Mouse (Mus musculus): ENCODE data around the gene Mapk9. TPM values are rescaled to one million over a fixed set of nuclear protein-coding genes. Genes with fewer than 3 reads are reported as not detected.

Mapk9 gene
- polyA plus RNA-seq, 1 experiment = 7.6 TPM

DNA sequence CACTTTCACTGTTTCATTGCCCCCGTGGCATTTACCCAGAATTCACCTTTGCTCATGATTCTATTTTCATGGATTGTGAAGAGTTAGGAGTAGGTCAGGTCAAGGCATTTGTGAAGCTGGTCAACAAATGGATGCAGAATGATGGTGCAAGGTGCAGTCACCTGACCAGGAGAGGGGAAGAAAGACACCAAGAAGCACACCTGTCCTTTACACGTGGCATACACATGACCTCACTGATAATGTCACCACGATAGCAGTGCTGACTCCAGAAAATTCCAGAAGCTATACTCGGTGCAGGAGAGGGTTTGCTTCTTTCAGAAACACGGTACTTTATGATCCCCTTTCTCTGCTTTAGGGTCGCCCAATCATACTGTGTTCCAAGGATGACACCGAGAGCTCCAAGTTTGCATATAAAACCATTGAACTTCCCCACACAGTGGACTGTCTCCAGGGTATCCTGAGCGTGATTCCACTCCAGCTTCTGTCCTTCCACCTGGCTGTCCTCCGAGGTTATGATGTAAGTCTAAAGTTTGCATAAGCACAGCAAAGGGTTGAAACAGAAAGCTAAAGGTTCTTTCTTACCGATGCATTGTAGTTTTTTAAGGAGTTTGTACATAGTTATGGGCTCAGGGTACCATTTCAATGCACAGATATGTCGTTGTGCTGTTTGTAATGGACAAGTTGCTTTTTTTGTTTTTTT is 11.1 kb upstream of the Mapk9 start:
- Histone ChIP-seq H3K36me3 (replicated peaks; ENCODE audit: low read length) (no peaks in the 10 kb centered on the region), H3K4me1 (peaks cover 37% of the 10 kb centered on the region), H3K9me3 (0 out of 2 replicates have a peak, but pooled peaks cover 3% of the 10 kb centered on the region), H3K27me3 (replicated peaks) (peaks cover 10% of the 10 kb centered on the region), H3K4me3 (replicated peaks) (no peak overlapping the region)
- TF ChIP-seq FLI1 (IDR thresholded peaks at IDR 0.05; ENCODE audit: low read length) (no peak), GATA1 (IDR thresholded peaks at IDR 0.05; ENCODE audit: borderline replicate concordance, low read length) (no peak)

DNA sequence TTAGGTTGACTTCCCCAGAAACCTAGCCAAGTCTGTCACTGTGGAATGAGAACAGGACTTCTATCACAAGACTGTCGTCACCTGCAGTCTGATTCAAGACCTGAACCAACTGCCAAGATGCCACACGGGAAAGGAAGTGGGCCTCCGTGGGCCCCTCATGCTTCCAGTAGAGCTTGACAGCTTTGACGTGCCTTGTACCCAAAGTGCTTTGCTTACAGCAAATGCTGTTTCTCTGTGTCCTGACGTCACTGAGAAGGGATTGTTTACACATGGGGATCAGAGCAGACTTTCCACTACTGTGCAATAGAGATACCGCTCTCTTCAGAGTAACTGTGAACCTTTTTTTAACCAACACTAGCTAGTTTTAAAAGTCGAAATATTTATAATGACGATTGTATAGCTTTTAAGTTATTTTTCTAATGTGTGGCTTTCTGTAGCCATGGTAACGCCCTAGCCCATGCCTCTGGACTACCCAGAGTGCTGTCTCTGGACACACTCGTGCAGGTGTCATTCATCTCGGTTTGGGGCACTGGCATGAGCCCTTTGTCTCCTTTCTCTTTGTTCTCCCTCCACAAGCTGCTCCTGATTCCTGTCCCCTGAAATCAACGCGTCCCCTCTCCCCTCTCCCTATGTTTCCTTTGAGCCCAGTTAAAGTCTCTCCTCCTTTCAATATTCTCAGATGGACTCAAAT is 8.7 kb upstream of the Mapk9 start:
- H3K9me3 ChIP-seq = 0 out of 2 replicates have a peak, but pooled peaks cover 3% of the 10 kb centered on the region
- no peak overlapping the region for H3K4me3 ChIP-seq (replicated peaks)
- TF ChIP-seq FLI1 (IDR thresholded peaks at IDR 0.05; ENCODE audit: low read length) = no peak
- TF ChIP-seq GATA1 (IDR thresholded peaks at IDR 0.05; ENCODE audit: borderline replicate concordance, low read length) = no peak
- H3K4me1 ChIP-seq = peaks cover 49% of the 10 kb centered on the region
- no peaks in the 10 kb centered on the region for H3K27me3 ChIP-seq (replicated peaks)
- no peaks in the 10 kb centered on the region for H3K36me3 ChIP-seq (replicated peaks; ENCODE audit: low read length)

DNA sequence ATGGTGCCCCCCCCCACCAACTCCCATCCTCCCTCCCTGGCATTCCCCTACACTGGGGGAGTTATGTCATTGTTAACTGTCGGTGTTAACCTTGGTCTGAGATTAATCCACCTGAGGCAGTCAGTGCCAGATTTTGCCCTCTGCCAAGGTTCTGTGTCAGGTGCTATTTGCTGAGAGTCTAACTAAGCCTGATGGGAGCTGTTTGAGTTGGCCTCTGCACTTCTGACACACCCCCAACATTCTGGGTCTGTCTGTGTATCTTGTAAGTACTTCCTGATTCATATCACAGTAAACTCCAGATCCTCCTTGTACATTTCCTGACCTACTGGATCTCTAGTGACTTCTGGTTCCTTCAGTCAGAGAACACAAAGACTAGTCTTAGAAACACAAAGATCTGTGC is 5.9 kb upstream of the Mapk9 start:
- H3K4me1 ChIP-seq = peaks cover 71% of the 10 kb centered on the region
- no peak overlapping the region for H3K4me3 ChIP-seq (replicated peaks)
- no peak for TF ChIP-seq GATA1 (IDR thresholded peaks at IDR 0.05; ENCODE audit: borderline replicate concordance, low read length)
- no peak for TF ChIP-seq FLI1 (IDR thresholded peaks at IDR 0.05; ENCODE audit: low read length)
- H3K27me3 ChIP-seq (replicated peaks) = no peaks in the 10 kb centered on the region
- no peaks in the 10 kb centered on the region for H3K36me3 ChIP-seq (replicated peaks; ENCODE audit: low read length)
- no peaks in the 10 kb centered on the region for H3K9me3 ChIP-seq

DNA sequence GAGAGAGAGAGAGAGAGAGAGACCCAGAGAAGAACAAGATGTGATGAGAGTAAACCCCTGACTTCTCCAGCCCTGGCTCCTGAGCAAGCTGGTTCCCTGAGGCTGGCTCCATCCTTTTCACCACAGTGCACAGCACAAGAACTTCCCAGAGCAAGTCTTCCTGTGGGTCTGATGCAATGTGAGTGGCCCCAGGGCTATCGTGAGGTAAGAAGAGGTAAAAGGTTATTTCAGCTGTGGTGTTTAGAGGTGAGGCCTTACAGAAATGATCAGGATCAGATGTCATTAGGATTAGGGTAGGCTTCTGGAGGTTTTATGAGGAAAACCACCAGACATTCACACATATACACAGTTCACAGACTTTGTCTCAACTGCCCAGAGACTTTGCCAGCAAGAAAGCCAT is 4.7 kb upstream of the Mapk9 start:
- no peak overlapping the region for H3K4me3 ChIP-seq (replicated peaks)
- H3K9me3 ChIP-seq = no peaks in the 10 kb centered on the region
- H3K27me3 ChIP-seq (replicated peaks) = no peaks in the 10 kb centered on the region
- TF ChIP-seq GATA1 (IDR thresholded peaks at IDR 0.05; ENCODE audit: borderline replicate concordance, low read length) = no peak
- no peak for TF ChIP-seq FLI1 (IDR thresholded peaks at IDR 0.05; ENCODE audit: low read length)
- no peaks in the 10 kb centered on the region for H3K36me3 ChIP-seq (replicated peaks; ENCODE audit: low read length)
- H3K4me1 ChIP-seq = peaks cover 78% of the 10 kb centered on the region

DNA sequence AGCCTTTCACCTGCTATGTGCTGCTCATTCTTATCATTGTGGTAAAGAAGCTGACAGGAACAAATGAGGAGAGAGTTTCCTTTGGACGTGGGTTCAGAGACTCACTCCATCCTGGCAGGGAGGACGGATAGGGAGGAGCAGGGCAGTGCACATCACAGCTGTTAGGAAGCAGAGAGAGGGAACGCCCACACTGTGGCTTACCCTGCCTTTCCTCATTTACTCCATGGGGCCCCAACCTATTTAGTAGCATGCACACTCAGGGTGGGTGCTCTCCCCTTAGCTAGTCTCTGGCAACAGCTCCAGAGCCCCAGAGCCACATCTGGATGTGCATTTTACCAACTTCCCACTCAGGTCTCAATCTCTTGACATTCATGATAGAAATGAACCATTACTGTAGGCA is 3.8 kb upstream of the Mapk9 start:
- Histone ChIP-seq H3K4me1 (peaks cover 81% of the 10 kb centered on the region), H3K9me3 (no peaks in the 10 kb centered on the region), H3K4me3 (replicated peaks) (peak overlapping the region; percentile 85), H3K27me3 (replicated peaks) (no peaks in the 10 kb centered on the region), H3K36me3 (replicated peaks; ENCODE audit: low read length) (no peaks in the 10 kb centered on the region)
- TF ChIP-seq FLI1 (IDR thresholded peaks at IDR 0.05; ENCODE audit: low read length) (no peak), GATA1 (IDR thresholded peaks at IDR 0.05; ENCODE audit: borderline replicate concordance, low read length) (no peak)

DNA sequence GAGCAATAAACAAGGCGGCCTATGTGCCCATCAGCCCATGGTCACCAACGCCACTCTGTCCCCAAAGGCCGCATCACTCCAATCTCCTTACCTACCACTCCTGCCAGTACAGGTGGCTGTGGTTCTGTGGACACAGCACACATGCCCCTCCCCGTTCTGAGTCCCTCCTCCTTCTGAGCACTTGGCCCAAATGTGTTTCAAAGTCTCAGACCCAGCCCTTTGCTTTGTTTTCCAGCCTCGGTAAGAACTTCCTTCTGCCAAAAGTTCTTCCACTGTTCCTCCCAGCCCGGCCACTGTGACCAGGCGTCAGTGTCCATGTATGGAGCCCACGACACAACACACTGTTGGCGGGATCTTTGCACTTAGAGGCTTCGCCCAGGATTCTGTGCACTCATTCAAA is 2.2 kb upstream of the Mapk9 start:
- peaks cover 83% of the 10 kb centered on the region for H3K4me1 ChIP-seq

DNA sequence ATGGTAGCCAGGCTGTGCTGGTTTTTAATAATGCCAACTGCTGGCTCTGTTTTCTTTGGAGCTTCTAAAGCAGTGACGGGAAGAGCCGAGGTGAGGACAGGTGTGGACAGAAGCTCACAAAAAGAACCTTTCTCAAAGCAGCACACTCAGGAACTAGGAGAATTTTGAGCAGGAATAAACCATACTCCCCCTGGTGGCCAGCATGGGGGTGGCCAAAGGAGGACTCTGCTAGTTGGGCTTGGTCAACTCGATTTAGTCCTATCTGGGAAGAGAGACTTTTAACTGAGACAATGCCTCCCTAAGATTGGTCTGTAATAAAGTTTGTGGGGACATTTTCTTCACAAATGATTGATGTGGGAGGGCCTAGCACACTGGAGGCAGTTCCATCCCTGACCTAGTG is 1.6 kb upstream of the Mapk9 start:
- no peak for TF ChIP-seq FLI1 (IDR thresholded peaks at IDR 0.05; ENCODE audit: low read length)
- TF ChIP-seq GATA1 (IDR thresholded peaks at IDR 0.05; ENCODE audit: borderline replicate concordance, low read length) = no peak
- H3K4me3 ChIP-seq (replicated peaks) = peak overlapping the region; percentile 64
- peaks cover 83% of the 10 kb centered on the region for H3K4me1 ChIP-seq
- no peaks in the 10 kb centered on the region for H3K9me3 ChIP-seq
- H3K27me3 ChIP-seq (replicated peaks) = no peaks in the 10 kb centered on the region
- H3K36me3 ChIP-seq (replicated peaks; ENCODE audit: low read length) = peaks cover 4% of the 10 kb centered on the region

More for the DNA sequence above, 2.2 kb upstream of the Mapk9 start:
- Histone ChIP-seq H3K9me3 (no peaks in the 10 kb centered on the region), H3K4me3 (replicated peaks) (no peak overlapping the region), H3K27me3 (replicated peaks) (no peaks in the 10 kb centered on the region), H3K36me3 (replicated peaks; ENCODE audit: low read length) (no peaks in the 10 kb centered on the region)
- TF ChIP-seq FLI1 (IDR thresholded peaks at IDR 0.05; ENCODE audit: low read length) (no peak), GATA1 (IDR thresholded peaks at IDR 0.05; ENCODE audit: borderline replicate concordance, low read length) (no peak)

DNA sequence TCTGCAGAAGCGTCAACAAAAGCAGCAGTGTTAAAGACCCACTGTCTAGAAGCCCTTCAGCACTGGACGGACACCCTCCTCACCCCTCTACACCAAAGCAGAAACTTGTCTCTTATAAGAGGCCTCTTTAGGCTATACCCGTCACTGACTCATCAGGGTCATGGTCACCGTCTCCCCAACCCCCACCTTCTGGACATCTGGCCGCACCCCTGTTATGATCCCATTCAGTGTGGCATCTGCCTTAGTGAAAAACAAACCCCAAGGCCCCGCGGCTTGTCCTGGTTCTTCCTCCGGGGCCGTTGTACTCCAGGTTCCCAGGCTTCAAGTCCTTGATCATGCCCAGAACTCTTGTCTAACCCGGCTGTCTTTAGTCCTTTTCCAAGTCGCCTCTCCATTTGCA is 593 bp upstream of the Mapk9 start:
- peaks cover 79% of the 10 kb centered on the region for H3K4me1 ChIP-seq
- H3K4me3 ChIP-seq (replicated peaks) = peak overlapping the region; percentile 96
- TF ChIP-seq FLI1 (IDR thresholded peaks at IDR 0.05; ENCODE audit: low read length) (no peak), GATA1 (IDR thresholded peaks at IDR 0.05; ENCODE audit: borderline replicate concordance, low read length) (no peak)
- no peaks in the 10 kb centered on the region for H3K27me3 ChIP-seq (replicated peaks)
- peaks cover 13% of the 10 kb centered on the region for H3K36me3 ChIP-seq (replicated peaks; ENCODE audit: low read length)
- no peaks in the 10 kb centered on the region for H3K9me3 ChIP-seq

DNA sequence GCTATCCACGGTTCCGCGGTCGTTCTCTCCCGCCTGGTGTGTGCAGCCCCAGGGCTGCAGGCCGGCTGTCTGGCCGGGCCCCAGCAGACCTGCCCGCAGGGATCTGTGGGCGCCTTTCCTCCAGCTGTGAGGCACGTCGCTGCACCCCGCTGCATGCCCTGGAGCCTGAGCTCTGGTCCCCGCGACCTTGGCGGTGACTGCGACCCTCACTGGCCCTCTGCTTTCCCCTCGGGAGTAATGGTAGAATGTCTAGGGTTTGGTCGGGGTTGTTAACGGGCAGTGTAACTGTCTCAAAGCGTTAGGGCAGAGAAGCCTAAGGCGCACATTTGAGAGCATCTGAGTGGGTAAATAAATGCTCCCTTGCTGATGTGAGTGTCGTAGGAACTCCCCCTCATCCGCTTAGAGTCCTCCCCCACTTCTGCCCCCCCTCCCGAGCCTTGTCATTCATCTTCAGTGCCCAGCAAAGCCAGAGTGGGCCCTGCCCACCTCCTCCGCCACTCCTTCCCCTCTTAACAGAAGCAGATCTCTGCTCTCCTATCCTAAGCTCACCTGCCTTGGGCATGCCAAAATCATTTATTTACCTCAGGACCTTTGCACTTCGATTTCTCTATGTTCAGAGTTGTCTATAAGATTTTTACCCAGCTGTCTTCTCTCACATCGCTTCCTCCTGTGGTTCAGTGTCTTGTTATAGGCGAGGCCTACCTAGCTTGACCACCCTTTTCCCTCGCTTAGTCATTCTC is 690 bp downstream of the Mapk9 start:
- Histone ChIP-seq H3K36me3 (replicated peaks; ENCODE audit: low read length) (peaks cover 21% of the 10 kb centered on the region), H3K4me3 (replicated peaks) (peak overlapping the region; percentile 96), H3K4me1 (peaks cover 74% of the 10 kb centered on the region), H3K27me3 (replicated peaks) (no peaks in the 10 kb centered on the region), H3K9me3 (no peaks in the 10 kb centered on the region)
- TF ChIP-seq FLI1 (IDR thresholded peaks at IDR 0.05; ENCODE audit: low read length) (no peak), GATA1 (IDR thresholded peaks at IDR 0.05; ENCODE audit: borderline replicate concordance, low read length) (no peak)

DNA sequence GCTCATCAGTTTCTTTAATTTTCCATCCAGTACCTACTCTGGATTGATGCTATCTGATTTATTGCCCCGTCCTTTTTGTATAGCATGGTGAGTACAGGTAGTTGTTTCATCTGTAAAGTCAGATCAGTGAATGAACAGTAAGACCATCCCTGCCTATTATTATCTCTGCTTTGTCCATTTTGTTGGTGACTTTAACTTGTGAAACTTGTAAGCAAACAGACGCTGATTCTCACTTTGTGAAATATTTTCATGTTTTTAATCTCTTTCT is 1.2 kb downstream of the Mapk9 start:
- Histone ChIP-seq H3K4me1 (peaks cover 73% of the 10 kb centered on the region), H3K4me3 (replicated peaks) (peak overlapping the region; percentile 96), H3K27me3 (replicated peaks) (no peaks in the 10 kb centered on the region), H3K9me3 (no peaks in the 10 kb centered on the region), H3K36me3 (replicated peaks; ENCODE audit: low read length) (peaks cover 25% of the 10 kb centered on the region)
- TF ChIP-seq GATA1 (IDR thresholded peaks at IDR 0.05; ENCODE audit: borderline replicate concordance, low read length) (no peak), FLI1 (IDR thresholded peaks at IDR 0.05; ENCODE audit: low read length) (no peak)
